Mouse (Mus musculus): ENCODE measurements around the gene Gm43552.

The Gm43552 gene

GRCm38 (mm10) chr5:65435363-65435805 is 57.2 kb downstream of the Gm43552 start:
- DNase-seq = no peak

GRCm38 (mm10) chr5:65434471-65435362 is 57.9 kb downstream of the Gm43552 start:
- DNase-seq = peak; percentile 29

GRCm38 (mm10) chr5:65429441-65429840 is 63.2 kb downstream of the Gm43552 start:
- no peak for DNase-seq

- DNase-seq = no peak
Observed at GRCm38 (mm10) chr5:65428321-65428720, 64.3 kb downstream of the Gm43552 start.

GRCm38 (mm10) chr5:65425251-65425650 is 67.4 kb downstream of the Gm43552 start:
- DNase-seq = no peak

- DNase-seq = no peak
Observed at GRCm38 (mm10) chr5:65424215-65424614, 68.4 kb downstream of the Gm43552 start.

GRCm38 (mm10) chr5:65422803-65423202 is 69.8 kb downstream of the Gm43552 start:
- DNase-seq = no peak

GRCm38 (mm10) chr5:65420822-65421221 is 71.8 kb downstream of the Gm43552 start:
- no peak for DNase-seq

GRCm38 (mm10) chr5:65419136-65419535 is 73.5 kb downstream of the Gm43552 start:
- DNase-seq = no peak

- no peak for DNase-seq
Observed at GRCm38 (mm10) chr5:65415653-65416458, 76.8 kb downstream of the Gm43552 start.

- DNase-seq = no peak
Observed at GRCm38 (mm10) chr5:65407989-65408388, 84.6 kb downstream of the Gm43552 start.

GRCm38 (mm10) chr5:65401251-65401994 is 91.2 kb downstream of the Gm43552 start:
- DNase-seq = peak; percentile 78

- no peak for DNase-seq
Observed at GRCm38 (mm10) chr5:65394425-65394824, 98.2 kb downstream of the Gm43552 start.

GRCm38 (mm10) chr5:65391753-65392152 is 100.9 kb downstream of the Gm43552 start:
- DNase-seq = no peak

- DNase-seq = peak; percentile 98
Observed at GRCm38 (mm10) chr5:65390648-65391644, 101.7 kb downstream of the Gm43552 start, which contains the start of the genes Rpl9 and Lias. Rpl9 (minus strand) TSS chr5:65391444. Lias (plus strand) TSS chr5:65391497.

GRCm38 (mm10) chr5:65387008-65387867 is 105.4 kb downstream of the Gm43552 start:
- DNase-seq = no peak

GRCm38 (mm10) chr5:65385704-65386103 is 106.9 kb downstream of the Gm43552 start:
- DNase-seq = no peak

All from cerebellum, adult 11-12 months (tissue).